Mouse (Mus musculus) spleen, postnatal 36 days (tissue): Measurements from ENCODE around the gene Sycp1.
A peak's percentile ranks its signal among the peaks of the same experiment; 100 is the strongest.

Source experiments
- DNase-seq, 2 experiments: peaks; one replicate each; pipeline ENCODE4 v3.0.0; 2022; ENCODE audit warnings: low spot score in 2 of 2, mixed read lengths in 1 of 2

Sycp1 gene

DNA sequence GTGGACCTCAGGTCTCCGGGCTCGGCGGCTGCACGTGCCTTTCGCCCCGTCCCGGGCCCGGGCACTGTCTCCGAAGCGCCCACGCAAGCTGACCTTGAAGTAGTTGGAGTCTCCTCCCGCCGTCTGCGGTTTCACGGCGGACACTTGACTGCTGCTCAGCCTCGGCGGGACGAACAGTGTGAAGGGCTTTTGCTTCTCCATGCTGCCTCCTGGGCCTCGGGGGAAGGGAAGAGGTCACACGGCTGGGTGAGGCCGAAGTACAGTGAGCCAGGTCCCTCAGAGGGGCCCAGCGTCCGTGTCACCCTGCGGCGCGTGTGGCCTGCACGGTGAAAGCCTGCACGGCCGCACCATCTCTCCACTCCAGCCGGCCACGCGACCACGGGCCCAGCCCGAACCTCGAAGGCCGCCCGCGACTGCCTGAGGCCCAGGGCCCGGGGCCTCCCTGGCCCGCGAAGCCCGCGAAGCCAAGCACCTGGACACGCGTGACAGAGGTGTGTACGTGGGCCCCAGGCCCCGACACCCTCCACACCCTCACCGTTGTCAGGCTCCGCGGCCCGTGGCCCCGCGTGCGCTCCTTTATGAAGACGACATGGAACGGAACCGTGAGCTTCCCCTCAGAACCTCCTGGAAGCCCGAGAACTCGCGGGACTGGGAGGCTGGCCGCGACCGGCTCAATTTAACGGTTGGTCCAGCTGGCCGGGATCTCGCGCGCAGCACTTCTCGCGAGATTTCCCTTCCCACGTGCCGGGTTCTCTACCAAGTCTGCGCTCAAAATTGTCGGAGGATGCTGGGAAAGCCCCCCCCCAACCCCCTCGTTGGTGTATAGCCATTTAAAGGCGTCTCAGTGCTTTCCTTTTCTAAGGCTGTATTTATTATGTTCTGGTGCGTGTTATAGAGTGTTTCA lies at the start of gene Sycp1:
Gene Sycp1, minus strand, starts transcription at position 650 of the 904 bp plus-strand sequence.
- DNase-seq, result no peak

DNA sequence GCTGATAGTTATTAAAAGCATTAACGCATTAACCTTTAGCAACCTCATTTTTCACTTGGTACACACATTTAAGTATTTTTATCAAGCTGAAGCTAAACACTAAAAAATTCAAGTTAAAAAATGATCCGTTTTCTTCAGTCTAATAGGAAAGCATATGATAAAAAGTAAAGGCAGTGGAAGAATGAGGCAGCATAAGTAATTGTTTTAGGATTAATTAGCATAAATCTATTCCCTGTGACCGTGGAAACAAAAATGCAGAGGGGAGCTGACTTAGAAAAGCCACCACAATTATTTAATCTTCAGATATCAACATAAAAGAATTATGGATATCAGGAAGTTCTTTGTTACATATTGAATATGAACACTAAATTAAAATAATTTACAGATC lies 44.4 kb upstream of the Sycp1 start:
- no peak for DNase-seq

DNA sequence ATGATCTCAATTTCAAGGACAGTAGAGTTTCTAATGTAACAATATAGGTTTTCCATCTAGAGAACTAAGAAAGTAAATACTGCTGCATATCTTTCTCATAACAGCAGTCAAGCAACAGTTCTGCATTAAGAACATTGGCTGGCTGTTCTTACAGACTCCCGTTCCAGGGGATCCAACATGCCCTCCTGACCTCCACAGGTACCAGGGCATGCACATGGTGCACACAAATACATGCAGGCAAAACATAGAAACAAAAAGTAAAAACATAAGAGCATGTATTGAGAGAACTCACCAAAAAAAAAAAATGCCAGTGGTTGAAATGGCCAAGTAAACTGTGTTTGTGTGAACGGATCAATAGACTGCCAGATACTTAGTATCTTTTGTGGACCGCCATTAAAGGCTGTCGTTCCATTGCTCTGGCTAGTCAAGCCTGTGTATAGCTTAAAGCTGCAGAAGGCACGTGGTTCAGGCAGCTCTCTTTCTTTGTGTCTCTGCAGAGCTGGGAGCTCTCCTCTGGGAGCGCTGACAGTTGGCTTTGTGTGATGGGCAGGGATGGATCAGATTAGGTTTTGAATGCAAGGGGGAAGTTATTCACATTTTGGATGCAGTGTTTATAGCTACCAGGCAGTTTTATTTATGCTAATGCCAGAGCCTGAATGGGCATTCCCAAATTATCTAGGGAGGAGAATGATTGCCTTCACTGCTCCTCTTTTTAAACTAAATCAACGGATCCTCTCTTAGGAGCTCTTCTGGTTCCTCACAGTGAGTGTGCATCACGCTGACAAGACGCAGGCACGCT lies 43.8 kb upstream of the Sycp1 start:
- DNase-seq, result no peak

DNA sequence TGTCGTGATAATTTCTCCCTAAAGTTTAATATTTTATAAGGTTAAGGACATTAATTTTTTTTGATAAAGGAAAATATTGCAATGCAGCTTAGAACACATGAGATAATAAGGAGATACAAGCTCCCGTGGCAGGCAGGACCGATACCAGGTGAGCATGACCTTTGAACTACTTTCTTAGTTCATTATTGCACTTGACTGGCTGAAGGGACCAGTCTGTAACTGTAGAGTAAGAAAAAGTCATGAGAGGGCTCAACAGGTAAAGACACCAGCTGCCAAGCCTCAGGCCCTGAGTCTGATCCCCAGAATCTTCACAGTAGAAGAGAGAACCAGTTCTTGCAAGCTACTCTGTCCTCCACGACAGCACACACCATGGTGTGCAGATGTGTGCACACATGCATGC lies 41.0 kb upstream of the Sycp1 start:
- DNase-seq, result no peak

DNA sequence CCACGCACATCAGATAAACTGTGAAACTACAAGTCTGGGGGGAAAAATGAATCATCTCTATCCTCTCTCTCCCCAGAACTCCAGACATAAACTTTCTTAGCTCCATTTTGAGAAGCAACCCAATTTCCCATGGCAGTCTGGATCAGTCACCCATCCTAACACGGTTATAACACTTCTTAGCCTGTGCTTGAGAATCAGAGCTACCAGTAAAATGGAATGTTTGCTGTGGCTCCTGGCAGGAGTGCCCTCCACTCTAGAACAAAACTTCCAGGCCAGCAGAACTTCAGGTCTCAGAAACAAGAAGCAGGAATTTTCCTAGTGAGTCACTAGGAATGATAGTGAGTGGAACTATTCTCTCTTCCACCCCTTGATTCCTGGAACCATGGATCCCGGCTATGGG lies 34.6 kb upstream of the Sycp1 start:
- DNase-seq, result no peak

DNA sequence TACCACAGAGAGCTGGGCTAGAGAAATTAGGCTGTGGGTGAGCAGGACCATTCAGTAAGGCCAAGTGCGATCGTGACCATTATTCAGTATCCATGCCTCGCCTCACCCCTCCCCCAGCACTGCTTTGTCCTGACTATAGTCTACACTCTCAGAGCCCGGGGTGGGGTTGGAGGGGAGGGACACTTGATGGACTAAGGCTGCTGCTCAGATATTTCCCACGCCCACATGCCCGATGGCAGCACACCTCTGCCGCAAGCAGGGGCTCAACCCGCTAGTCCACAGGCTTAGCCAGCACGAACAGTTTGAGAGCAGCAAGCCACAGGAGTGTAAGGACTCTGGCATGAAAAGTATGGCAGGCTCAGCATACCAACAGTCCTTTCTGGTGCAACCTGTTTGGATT lies 34.2 kb upstream of the Sycp1 start:
- no peak for DNase-seq

DNA sequence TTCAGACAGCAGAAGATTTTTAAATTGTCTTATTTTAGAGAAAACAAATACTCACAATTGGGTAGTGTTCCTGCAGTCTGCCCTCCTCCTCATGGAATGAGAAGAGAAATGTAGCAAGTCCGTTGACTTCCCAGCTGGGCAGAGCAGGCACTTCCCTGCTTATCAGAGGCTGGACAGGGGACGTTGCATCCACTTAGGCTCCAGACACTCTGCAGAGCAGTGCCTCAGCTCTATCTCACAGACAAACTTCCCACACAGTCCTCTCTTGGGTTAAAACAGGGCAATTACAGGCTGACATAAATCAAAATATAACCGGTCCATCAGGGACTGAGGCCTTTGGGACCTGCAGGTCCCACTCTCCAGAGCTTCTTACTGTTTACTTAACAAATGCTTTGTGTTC lies 28.1 kb upstream of the Sycp1 start, which contains the start of gene Nr1h5:
Gene Nr1h5, minus strand, starts transcription at position 101 of the 400 bp plus-strand sequence.
- no peak for DNase-seq

DNA sequence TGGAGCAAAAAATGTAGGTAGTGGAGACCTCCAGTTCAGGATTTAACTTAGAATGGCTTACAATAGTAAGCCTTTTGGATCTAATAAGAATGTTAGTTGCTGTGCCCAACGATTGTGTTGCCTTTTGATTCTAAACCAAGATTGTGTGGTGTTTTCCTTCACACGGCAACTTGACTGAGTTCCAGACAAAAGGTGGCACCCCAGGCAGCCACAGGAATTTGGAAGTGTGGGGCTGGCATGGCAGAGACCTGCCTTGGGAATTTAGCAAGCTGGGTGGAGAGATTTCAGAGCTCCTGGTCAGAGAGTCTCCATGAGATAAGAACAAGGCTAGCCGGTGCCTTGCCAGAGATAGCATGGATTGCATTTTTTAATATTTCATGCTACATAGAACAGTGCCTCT lies 19.7 kb upstream of the Sycp1 start:
- DNase-seq, result no peak

DNA sequence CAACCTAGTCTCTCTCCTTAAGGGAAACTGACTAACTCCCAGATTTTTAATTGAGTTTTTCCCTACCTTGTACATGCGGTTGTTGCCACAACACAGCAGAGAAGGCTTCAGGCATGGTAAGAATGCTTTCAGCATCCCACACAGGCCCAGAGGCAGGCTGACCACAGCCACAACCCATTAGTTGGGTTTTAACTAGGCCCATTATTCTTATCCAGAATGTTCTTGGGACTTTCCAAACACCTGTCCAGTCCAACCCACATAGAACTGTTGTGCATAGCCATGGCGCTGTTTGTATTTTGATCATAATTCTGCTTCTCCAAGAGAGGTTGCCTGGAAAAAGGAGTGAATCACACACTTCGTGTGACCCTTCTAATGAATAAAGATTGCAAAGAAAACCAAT lies 19.2 kb upstream of the Sycp1 start:
- no peak for DNase-seq

DNA sequence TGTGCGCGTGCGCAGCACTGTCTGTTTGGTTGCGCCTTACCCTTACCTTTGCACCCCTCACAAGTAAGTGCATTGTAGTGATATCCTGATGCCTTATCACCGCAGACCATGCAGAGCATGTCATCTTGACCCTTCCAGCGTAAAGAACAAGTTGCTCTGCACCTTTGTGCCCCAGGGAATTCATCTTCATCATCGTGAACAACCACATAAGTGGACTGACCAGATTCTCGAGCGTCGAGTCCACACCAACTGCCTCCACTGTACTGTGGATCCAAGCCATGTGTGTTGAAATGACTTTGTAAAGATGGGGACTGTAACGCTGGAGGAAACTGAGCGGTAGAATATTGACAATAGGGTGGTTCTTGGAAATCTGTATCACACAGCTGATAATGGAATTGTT lies 18.6 kb upstream of the Sycp1 start:
- DNase-seq, result no peak

DNA sequence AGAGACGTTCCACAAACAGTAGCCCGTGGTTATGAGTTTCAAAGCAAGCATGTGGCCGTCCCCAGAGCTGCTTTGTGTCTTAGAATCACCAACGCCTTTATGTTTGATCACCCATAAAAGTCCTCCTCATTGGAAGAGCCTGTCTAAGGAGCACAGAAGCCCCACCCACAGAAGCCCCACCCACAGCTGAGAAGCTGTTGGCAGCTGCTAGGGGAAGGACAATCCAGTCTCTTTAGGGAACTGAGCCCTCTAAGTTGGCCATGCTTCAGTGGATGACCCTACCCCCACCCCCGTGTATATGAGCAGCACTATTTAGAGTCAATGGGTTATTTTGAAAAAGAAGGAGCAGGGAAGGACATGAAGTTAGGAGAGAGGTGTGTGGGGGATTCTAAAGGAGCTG lies 11.0 kb upstream of the Sycp1 start:
- peak; percentile 40 to 41 for DNase-seq

DNA sequence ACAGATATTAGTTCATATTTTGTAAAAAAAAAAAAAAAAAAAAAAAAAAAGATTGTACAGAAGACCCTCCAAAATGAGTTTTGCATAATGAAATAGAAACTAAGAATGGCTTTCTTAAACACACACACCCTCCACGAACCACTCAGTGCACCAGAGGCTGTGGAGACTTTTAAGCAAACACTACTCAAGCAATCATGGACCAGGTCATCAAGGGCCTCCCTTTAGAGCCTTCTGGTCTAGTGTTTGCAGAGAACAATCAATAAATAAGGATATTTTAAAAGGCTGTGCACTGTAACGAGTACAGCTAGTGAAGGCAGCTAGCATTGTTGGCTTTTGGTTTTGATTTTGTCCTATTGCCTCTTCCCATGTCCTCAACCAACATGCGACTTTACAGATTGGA lies 10.4 kb upstream of the Sycp1 start:
- no peak for DNase-seq

DNA sequence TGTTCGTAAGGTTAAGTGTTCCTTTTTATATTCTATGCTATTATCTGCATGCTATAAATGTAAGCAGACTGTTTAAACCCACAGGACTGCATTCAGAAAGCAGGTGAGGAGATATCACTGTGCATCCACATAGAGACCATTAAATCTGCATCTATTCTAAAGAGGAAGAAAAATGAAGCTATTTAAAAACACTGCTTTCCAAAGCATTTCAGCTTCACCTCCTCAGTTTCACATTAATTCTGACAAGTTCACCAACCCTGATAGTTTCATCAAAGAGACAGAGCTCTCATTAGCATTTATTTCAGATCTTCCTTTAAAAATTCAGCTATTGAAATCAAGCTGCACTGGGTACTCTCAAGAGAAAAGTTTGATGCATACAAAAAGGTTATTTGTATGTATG lies 2.2 kb upstream of the Sycp1 start:
- no peak for DNase-seq

DNA sequence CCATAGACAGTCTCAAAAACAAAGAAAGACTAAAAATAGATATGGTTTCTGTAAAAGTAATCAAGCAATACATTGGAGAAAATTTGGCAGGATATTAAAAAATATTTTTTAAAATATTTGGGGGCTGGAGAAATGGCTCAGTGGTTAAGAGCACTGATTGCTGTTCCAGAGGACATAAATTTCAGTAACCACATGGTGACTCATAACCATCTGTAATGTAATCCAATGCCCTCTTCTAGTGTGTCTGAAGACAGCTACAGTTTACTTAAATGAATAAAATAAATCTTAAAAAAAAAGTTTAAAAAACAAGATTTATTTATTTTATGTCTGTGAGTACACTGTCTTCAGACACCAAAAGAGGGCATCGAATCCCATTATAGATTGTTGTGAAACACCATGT lies 36.8 kb downstream of the Sycp1 start:
- no peak for DNase-seq

DNA sequence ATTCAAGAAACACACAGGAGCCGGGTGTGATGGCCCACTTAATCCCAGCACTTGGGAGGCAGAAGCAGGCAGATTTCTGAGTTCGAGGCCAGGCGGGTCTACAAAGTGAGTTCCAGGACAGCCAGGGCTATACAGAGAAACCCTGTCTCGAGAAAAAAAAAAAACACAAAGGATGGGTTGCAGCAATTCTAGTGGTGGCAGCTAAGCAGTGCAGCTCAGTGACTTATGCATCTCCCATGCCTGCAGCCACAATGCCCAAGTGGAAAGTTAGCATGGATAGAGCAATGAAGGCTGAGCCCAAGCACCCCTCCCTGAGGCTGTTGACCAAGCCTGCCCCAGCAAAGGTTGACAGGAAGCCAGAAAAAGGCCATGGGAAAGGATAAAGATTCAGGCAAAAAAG lies 55.4 kb downstream of the Sycp1 start:
- no peak for DNase-seq

DNA sequence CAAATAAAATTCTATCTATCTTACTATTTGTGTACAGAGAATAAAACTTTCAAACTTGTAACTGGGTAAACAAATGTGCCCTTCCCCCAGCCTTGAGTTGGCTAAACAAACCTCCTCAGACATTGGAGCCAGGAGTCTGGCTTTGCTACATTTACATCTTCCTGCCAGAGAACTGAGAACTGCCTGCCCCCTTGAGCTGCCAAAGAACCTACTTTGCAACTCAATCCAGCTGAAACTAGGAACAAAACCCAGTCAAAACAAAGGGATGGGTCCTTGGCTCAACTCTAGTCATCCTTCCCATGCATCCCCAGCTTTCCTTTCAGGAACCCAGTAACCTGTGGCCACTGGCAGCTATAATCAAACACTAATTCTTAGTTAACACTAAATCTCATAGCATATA lies 87.2 kb downstream of the Sycp1 start:
- no peak for DNase-seq

DNA sequence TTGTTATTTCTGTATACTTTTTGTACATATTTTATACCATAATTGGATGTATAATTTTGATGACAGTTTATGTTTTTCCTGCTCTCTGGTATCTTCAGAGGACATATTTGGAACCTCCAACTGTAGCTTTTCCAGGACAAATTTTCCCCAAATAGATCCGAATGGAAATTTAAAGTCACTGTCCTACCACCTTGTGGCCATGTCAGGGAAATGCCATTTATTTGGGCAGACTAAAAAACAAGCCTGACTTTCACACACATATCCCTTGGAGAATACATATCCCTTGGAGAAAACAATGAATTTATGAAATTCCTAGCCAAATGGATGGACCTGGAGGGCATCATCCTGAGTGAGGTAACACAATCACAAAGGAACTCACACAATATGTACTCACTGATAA lies 93.5 kb downstream of the Sycp1 start:
- DNase-seq, result no peak

DNA sequence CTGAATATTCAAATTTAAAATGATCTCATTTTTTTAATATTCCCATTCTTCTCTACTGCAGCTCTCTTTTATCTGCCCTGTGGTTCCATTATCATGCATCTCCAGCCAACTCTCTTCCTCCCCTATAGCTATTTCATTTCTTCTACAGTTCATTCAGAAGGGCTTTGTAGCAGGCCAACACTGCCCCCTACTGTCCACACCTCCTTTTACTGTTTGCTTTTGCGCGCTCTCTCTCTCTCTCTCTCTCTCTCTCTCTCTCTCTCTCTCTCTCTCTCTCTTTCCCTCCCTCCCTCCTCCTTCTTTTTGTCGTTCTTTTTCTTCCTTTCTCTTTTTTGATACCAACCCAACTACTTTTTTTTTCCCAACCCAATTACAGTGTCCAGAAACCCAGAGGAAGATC lies 132.0 kb downstream of the Sycp1 start:
- peak; percentile 56 to 64 for DNase-seq

DNA sequence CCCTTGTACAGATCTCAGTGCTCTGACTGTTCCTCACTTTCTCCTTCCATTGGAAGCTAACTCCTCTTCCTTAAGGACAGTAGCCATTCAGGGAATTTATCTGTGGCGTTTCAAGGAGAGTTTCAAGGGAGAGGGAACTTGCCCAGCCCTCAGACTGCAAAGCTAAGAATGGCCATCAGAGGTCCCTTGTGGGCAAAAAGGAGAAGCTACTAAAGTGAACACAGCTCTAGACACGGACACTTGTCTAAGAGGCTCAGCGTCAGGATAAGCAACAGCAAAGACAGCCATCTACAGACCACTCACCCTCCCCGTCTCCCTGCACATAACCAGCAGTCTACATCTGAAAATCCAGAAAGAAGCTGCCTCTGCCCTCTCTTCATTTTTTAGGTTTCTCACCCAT lies 148.5 kb downstream of the Sycp1 start:
- DNase-seq, result no peak

DNA sequence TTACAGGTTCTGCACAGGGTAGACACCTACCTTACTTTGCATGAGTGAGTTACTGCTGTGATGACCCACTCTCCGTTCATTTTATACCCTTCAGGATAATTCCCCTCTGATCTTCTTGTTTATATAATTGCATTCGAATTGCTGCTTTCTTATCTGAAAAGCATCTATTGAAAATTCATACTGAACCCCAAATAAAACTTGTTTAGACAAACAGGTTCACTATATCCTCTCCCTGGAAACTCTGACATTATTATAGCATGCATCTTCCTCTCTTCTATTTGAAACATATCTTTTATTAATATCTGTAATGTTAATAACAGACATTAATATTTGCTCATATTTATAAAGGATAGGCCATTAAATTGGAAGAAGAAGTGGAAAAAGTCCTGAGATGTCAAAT lies 153.3 kb downstream of the Sycp1 start, which contains the start of gene Tshb:
Gene Tshb, minus strand, starts transcription at position 101 of the 400 bp plus-strand sequence.
- no peak for DNase-seq

DNA sequence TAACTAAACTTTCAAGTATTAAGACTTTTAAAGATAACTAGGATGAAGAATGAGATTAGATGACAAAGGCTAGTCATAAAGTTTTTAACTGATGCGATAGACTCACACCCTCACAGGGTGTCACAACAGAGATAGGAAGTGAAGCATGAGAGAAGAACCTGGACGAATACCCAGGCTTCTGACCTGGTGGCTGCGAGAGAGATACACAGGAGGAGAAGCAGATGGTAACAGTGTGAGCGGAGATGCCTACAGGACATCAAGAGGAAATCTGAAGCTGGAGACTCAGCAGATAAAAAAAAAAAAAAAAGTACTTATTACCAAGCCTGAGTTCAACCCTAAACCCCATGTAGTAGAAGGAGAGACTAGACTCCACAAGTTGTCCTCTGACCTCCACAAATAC lies 162.9 kb downstream of the Sycp1 start:
- DNase-seq, result no peak
